Mouse (Mus musculus) embryonic facial prominence, embryonic 15.5 days (tissue): ENCODE measurements around the gene Mymx. TPM values are rescaled to one million over a fixed set of nuclear protein-coding genes. Genes with fewer than 3 reads are reported as not detected.
A peak's percentile ranks its signal among the peaks of the same experiment; 100 is the strongest.

ENCODE experiments used
- ATAC-seq: fragments of 200-750 bp; cut with Nextera tagmentation; 2 replicates; pipeline ENCODE4 v1.8.0; 2017; ENCODE audit warnings: low read depth, moderate TSS enrichment; ENCODE audit not compliant: insufficient number of reproducible peaks, low FRiP score, low TSS enrichment
- H3K27ac ChIP-seq: fragments of 300-500 bp; sonication (generic); replicated peaks from 2 replicates; pipeline ENCODE4 v1.5.1; 2015; ENCODE audit warnings: mild to moderate bottlenecking, inconsistent platforms
- H3K27me3 ChIP-seq: fragments of 300-500 bp; sonication (generic); 2 replicates; pipeline ENCODE4 v1.6.1; 2015; ENCODE audit warnings: inconsistent platforms
- H3K36me3 ChIP-seq: fragments of 300-500 bp; sonication (generic); 2 replicates; pipeline ENCODE4 v1.6.1; 2015; ENCODE audit warnings: mild to moderate bottlenecking, inconsistent platforms
- H3K4me1 ChIP-seq: fragments of 300-500 bp; sonication (generic); 2 replicates; pipeline ENCODE4 v1.6.1; 2015; ENCODE audit warnings: inconsistent platforms
- H3K4me2 ChIP-seq: fragments of 300-500 bp; sonication (generic); replicated peaks from 2 replicates; pipeline ENCODE4 v1.6.1; 2015; ENCODE audit warnings: mild to moderate bottlenecking, inconsistent platforms
- H3K4me3 ChIP-seq: fragments of 300-500 bp; sonication (generic); replicated peaks from 2 replicates; pipeline ENCODE4 v1.5.1; 2015; ENCODE audit warnings: mild to moderate bottlenecking, inconsistent platforms
- H3K9ac ChIP-seq: fragments of 300-500 bp; sonication (generic); 2 replicates; pipeline ENCODE4 v1.6.1; 2015; ENCODE audit warnings: inconsistent platforms
- H3K9me3 ChIP-seq: fragments of 300-500 bp; sonication (generic); replicated peaks from 2 replicates; pipeline ENCODE4 v1.6.1; 2016; ENCODE audit warnings: inconsistent platforms
- WGBS: fragments of 180-500 bp; shearing (Covaris S2); methylation state at CpG from one replicate; pipeline ENCODE4 v1.1.7; 2015; 5-methylcytosine and 5-hydroxymethylcytosine counted together
- polyA plus RNA-seq: library from polyadenylated mRNA; unstranded; fragments of >200 nt; fragmentation: Nextera tagmentation; extraction: Ambion mirVana; gene quantifications from 2 replicates; pipeline ENCODE4 v1.2.1, GENCODE M21; 2015

Gene Mymx
- polyA plus RNA-seq, 1 experiment from 2014 or later = 29.9 TPM

DNA sequence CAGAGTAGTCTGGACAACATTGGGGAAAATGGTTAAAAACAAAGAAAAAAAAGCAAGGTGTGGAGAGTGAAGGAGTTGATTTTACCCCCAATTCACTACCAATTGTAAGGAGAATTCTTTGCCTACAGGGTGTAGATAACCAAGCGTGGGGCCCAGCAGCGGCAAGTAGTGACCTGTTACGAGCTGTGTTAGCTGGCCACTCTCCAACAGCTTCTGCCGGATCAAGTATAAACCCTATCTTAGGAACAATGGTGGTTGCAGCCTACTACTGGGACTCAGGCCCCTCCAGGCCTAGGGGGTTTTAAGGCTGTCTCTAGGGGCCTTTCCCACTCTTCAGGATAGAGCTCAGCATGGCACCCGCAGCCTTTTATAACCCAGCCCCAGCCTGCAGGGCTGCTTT lies 23.7 kb downstream of the Mymx start:
- Histone ChIP-seq H3K27ac (peak overlapping the region; percentile 77), H3K9ac (no peak overlapping the region), H3K4me3 (no peak overlapping the region), H3K36me3 (no peaks in the 10 kb centered on the region), H3K9me3 (no peaks in the 10 kb centered on the region), H3K4me1 (peaks cover 21% of the 10 kb centered on the region), H3K4me2 (no peak overlapping the region), H3K27me3 (no peaks in the 10 kb centered on the region)
- 46% methylated on average over 5 of the region's 5 CpGs for WGBS
- no peak for ATAC-seq

DNA sequence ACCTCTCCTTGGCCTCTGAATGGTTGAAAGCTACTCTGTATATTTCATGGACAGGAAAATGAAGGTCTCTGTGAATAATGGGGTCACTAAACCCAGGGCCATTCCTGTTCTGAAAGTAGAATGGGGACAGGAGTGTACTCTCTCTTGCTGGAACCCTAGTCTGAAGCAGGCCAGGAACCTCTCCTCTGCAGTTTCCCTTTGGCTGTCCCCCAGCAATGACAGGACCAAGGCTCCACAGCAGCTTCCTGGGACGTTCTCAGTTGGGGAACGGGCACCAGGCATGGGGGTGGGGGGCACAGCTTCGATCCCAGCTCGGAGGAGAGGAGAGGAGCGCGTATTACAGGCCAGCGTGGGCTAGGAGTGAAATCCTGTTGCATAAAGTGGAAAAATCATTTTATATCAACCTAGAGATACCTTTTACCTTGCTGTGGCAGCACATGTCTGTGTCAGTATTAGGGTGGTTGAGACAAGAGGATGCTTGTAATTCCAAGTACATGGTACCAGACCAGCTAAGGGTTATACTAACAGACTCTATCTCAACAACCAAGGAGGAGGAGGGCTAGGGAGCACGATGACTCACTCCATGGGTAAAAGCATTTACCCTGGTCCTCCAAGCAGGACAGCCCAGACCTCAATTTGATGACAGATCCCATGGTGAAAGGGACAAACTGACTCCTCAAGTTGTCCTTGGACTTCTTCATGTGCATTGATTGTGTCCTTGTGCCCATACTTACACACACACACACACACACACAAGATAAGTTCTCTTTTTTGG lies 26.6 kb downstream of the Mymx start:
- peaks cover 16% of the 10 kb centered on the region for H3K36me3 ChIP-seq
- peak overlapping the region; percentile 98 for H3K27ac ChIP-seq
- no peak for ATAC-seq
- H3K27me3 ChIP-seq = no peaks in the 10 kb centered on the region
- no peak overlapping the region for H3K4me3 ChIP-seq
- H3K4me1 ChIP-seq = peaks cover 30% of the 10 kb centered on the region
- no peaks in the 10 kb centered on the region for H3K9me3 ChIP-seq
- no peak overlapping the region for H3K4me2 ChIP-seq
- no peak overlapping the region for H3K9ac ChIP-seq
- 94% methylated on average over 8 of the region's 8 CpGs for WGBS

DNA sequence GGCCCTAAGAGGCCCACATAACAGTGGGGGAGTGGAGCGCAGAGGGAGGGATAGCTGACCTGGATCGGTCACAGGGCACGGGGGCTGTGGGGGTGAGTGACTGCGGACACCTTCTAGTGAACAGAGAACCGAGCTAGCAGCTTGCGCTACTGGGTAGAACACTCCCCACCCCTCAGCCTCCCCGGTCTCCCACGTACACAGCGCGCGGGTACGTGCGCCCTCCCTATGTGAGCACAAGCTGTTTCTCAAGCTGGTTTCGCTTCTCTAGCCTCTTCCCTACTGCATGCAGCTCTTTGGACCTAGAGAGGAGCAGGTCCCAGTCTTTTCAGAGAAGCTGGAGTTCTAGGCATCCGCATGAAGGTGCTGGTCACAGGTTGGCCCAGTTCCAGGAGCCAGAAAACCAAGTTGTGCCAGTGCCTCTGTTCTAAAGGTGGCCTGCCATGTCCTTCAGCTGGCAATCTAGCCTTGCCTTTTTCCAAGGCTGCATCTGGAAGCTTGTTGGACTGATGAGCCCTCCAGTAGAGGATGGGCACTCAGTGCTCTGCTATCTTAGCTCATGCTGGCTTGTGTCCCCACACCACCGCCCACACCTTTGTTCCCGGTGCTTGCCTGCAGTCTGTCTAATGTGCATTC lies 27.7 kb downstream of the Mymx start:
- 4% methylated on average over 17 of the region's 17 CpGs for WGBS
- Histone ChIP-seq H3K9me3 (no peaks in the 10 kb centered on the region), H3K27me3 (no peaks in the 10 kb centered on the region), H3K4me1 (peaks cover 37% of the 10 kb centered on the region), H3K4me2 (peak overlapping the region; percentile 75), H3K9ac (peak overlapping the region; percentile 67), H3K36me3 (peaks cover 27% of the 10 kb centered on the region), H3K4me3 (peak overlapping the region; percentile 96), H3K27ac (peak overlapping the region; percentile 98)
- peak; percentile 58 for ATAC-seq

DNA sequence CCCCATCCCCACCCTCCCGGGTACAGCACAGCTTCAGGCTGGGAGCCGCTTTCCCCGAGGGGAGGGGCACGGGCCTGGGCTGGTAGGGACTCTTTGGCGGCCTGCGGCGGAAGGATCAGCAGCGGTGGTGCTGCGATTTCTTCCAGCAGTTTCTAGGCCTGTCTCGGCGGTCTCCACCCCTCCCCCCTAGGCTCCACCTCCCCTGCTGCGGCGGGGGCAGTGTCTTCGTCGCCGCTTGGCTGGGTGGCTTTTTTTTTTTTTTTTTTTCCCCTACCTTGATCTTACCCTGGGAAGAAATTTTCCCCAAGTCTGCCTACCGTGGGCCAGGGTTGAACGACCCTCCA lies 28.1 kb downstream of the Mymx start:
- 0% methylated on average over 18 of the region's 18 CpGs for WGBS
- peak overlapping the region; percentile 96 for H3K4me3 ChIP-seq
- peak overlapping the region; percentile 75 for H3K4me2 ChIP-seq

DNA sequence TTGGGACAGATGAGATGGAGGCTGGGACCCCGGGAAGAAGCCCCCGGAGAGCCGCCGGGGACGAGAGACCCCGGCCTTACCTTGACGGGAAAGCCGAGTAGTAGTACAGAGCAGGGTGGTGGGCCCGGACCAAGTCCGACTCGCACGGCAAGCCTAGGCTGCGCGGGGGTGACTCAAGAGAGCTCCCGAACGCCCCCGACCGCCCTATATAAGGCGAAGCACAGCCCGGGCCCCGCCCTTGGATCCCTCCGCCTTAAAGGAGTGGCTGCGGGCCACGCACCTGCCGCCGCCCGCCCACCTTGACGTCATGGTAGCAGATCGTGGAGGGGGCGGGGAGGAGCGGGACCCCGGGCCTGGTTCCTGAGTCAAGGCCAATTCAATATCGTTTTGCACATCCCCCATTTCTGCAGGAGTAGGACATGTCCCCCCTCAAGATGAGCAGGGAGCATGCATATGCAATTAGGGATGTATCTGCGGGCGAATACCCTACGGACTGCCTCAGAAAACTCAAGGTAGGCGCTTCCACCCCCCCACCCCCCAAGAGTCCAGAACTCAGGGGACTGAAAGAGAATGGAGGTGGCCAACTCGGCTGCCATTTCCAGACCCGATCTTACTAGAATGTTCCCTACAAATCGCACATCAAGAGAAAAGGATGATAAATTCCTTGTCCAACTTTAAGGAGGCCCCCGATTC lies 28.7 kb downstream of the Mymx start, which contains the start of gene Hsp90ab1:
Gene Hsp90ab1, minus strand, starts transcription at position 185 of the 693 bp plus-strand sequence.
- Histone ChIP-seq H3K4me2 (peak within 1 kb of the TSS; percentile 75), H3K27me3 (no peaks in the 10 kb centered on the region), H3K4me1 (peaks cover 47% of the 10 kb centered on the region), H3K4me3 (peak within 1 kb of the TSS; percentile 96), H3K9me3 (no peaks in the 10 kb centered on the region), H3K36me3 (peaks cover 37% of the 10 kb centered on the region), H3K27ac (peak within 1 kb of the TSS; percentile 98), H3K9ac (peak within 1 kb of the TSS; percentile 97)
- peak; percentile 90 for ATAC-seq
- WGBS = under 1% methylated on average over 41 of the region's 41 CpGs

More for the DNA sequence above, 28.1 kb downstream of the Mymx start:
- Histone ChIP-seq H3K4me1 (peaks cover 42% of the 10 kb centered on the region), H3K27ac (peak overlapping the region; percentile 98), H3K27me3 (no peaks in the 10 kb centered on the region), H3K36me3 (peaks cover 32% of the 10 kb centered on the region), H3K9me3 (no peaks in the 10 kb centered on the region), H3K9ac (peak overlapping the region; percentile 67)
- ATAC-seq = peak; percentile 78

DNA sequence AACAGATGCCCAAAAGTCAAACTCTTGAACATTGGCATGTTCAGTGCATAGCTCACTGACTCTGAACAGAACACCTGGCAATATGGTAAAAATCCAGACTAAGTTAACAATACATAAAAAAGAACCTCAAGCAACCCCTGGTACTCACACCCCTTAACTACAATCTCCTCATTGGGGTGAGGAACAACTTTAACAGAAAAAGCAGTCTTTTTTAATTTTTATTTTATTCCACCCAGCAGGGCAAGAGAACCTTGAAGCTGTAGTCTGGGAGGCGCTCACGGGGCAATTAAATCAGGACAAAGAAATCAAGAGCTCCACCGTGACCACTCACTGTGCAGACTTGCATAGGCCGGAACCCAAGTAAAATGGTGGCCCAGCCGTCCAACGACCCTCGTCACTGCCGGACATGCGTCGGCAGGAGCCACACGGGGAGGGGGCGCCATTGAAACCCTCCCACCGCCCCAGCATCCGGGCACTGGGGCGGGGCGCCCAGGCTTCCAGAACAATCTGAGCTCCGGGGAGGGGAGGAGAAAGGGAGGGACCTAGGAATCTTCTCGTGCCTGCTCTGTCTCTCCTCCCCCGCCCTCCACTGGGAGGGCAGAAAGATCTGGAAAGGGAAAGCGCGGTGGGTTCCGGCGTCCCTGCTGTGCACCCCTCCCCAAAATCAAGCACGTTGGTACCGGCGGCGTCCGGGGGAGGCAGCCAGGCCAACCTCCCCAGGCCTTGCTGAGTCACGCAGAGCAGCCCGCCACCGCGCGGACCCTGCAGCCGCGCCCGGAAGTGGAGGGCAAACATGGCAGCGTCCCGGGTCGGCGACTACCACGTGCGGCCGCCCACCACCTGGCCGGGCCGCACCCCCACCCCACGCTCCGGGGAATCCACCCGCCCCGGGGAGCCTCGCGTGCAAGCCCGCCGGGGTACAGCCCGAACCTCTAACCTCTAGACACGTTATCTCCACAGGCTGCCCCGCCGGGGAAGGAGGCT lies 29.5 kb downstream of the Mymx start:
- peak overlapping the region; percentile 55 for H3K4me2 ChIP-seq
- H3K9ac ChIP-seq = peak overlapping the region; percentile 97
- peak overlapping the region; percentile 98 for H3K27ac ChIP-seq
- ATAC-seq = peak; percentile 56
- H3K36me3 ChIP-seq = peaks cover 45% of the 10 kb centered on the region
- no peaks in the 10 kb centered on the region for H3K27me3 ChIP-seq
- under 1% methylated on average over 57 of the region's 57 CpGs for WGBS
- H3K9me3 ChIP-seq = no peaks in the 10 kb centered on the region
- H3K4me1 ChIP-seq = peaks cover 50% of the 10 kb centered on the region
- H3K4me3 ChIP-seq = peak overlapping the region; percentile 96

DNA sequence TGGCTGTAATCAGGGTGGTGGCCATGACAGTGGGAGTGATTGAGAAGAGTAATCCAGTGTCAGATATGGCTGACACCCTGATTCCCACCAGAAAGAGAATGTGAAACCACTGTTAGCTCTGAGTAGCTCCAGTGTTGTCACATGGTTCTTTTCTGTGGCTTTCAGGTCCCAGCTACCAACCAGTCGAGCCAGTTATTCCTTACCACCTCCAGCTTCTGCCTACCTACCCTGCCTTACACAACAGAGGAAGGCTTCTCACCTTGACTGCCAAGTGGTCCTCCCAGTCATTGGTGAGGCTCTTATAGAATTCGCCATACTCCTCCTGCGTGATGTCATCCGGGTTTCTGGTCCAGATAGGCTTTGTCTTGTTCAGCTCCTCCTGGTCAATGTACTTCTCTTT lies 31.9 kb downstream of the Mymx start:
- Histone ChIP-seq H3K27me3 (no peaks in the 10 kb centered on the region), H3K27ac (no peak overlapping the region), H3K4me3 (no peak overlapping the region), H3K4me1 (peaks cover 68% of the 10 kb centered on the region), H3K4me2 (no peak overlapping the region), H3K9ac (0 out of 2 replicates have a peak overlapping the region, but pooled peaks have one; percentile 12), H3K36me3 (peaks cover 68% of the 10 kb centered on the region), H3K9me3 (no peaks in the 10 kb centered on the region)
- ATAC-seq = no peak
- 79% methylated on average over 4 of the region's 4 CpGs for WGBS

DNA sequence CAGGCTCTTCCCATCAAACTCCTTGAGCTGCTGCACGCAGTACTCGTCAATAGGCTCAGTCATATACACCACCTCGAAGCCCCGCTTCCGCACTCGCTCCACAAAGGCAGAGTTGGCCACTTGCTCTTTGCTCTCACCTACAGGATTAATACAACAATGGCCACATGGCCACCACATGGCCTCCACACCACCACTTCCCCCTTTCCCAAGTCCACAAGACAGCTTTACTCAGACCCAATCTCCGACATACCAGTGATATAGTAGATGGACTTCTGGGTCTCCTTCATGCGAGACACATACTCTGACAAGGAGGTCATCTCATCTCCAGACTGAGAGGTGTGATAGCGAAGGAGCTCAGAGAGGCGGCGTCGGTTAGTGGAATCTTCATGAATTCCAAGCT lies 32.9 kb downstream of the Mymx start:
- H3K27me3 ChIP-seq = no peaks in the 10 kb centered on the region
- no peak for ATAC-seq
- H3K27ac ChIP-seq = 0 out of 2 replicates have a peak overlapping the region, but pooled peaks have one; percentile 17
- peaks cover 68% of the 10 kb centered on the region for H3K36me3 ChIP-seq
- H3K9me3 ChIP-seq = no peaks in the 10 kb centered on the region
- no peak overlapping the region for H3K9ac ChIP-seq
- H3K4me3 ChIP-seq = no peak overlapping the region
- no peak overlapping the region for H3K4me2 ChIP-seq
- WGBS = 85% methylated on average over 12 of the region's 12 CpGs
- peaks cover 68% of the 10 kb centered on the region for H3K4me1 ChIP-seq

DNA sequence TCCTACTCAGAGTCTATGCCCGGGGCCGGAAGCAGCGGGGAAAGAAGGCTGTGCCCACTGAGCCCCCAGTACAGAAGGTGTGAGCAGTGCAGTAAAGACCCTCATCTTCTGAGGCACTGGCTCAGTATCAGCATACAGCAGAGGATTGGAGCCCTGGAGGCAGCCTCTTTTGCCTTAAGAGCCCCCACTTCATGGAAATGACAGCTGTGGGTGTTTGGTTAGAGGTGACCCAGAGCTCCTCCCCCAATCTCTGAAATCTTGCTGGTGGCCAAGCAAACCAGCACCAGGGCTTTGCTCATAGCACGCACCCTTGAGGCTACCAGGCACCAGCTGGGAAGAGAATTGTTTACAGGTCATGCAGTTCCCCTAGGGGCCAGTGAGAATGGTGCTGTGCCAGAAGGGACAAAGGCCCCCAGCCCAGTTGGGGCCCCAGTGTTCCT lies 34.7 kb downstream of the Mymx start:
- H3K4me1 ChIP-seq = peaks cover 68% of the 10 kb centered on the region
- no peaks in the 10 kb centered on the region for H3K9me3 ChIP-seq
- no peak overlapping the region for H3K4me3 ChIP-seq
- H3K36me3 ChIP-seq = peaks cover 68% of the 10 kb centered on the region
- peak overlapping the region; percentile 24; the same call in 1 of the 2 replicates for H3K27ac ChIP-seq
- no peak overlapping the region for H3K4me2 ChIP-seq
- no peak for ATAC-seq
- H3K27me3 ChIP-seq = no peaks in the 10 kb centered on the region
- H3K9ac ChIP-seq = no peak overlapping the region
- 38% methylated on average over 4 of the region's 4 CpGs for WGBS

DNA sequence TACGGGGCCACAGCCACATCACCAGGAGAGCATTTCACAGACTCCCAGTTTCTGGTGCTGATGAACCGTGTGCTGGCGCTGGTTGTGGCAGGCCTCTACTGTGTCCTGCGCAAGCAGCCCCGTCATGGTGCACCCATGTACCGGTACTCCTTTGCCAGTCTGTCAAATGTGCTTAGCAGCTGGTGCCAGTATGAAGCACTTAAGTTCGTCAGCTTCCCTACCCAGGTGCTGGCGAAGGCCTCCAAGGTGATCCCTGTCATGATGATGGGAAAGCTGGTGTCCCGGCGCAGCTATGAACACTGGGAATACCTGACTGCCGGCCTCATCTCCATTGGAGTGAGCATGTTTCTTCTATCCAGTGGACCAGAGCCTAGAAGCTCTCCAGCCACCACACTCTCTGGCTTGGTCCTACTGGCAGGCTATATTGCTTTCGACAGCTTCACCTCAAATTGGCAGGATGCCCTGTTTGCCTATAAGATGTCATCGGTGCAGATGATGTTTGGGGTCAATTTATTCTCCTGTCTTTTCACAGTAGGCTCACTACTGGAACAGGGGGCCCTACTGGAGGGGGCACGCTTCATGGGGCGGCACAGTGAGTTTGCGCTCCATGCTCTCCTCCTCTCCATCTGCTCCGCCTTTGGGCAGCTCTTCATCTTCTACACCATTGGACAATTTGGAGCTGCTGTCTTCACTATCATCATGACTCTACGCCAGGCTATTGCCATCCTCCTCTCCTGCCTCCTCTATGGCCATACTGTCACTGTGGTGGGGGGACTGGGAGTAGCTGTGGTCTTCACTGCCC lies 35.3 kb downstream of the Mymx start:
- Histone ChIP-seq H3K4me3 (no peak overlapping the region), H3K9me3 (no peaks in the 10 kb centered on the region), H3K4me2 (no peak overlapping the region), H3K27ac (peak overlapping the region; percentile 35; the same call in 1 of the 2 replicates), H3K27me3 (no peaks in the 10 kb centered on the region), H3K9ac (no peak overlapping the region), H3K36me3 (peaks cover 65% of the 10 kb centered on the region), H3K4me1 (peaks cover 64% of the 10 kb centered on the region)
- ATAC-seq = 0 out of 2 replicates have a peak, but pooled peaks have one; percentile 8
- WGBS = 60% methylated on average over 18 of the region's 18 CpGs
